Mouse (Mus musculus): ENCODE measurements around the gene Optn. TPM values are rescaled to one million over a fixed set of nuclear protein-coding genes. Genes with fewer than 3 reads are reported as not detected.
"Not testable (repeated sequence)": the region's sequence is repeated elsewhere in the genome, so short reads cannot be mapped to it uniquely, and the experiment has no call there.

Gene Optn
- total RNA-seq (2021) = 100 to 1,000 TPM; 100 to 105 TPM
- 4.8 and 5.4 TPM in 2 replicates for polyA plus RNA-seq (2012; rRNA removed)
- long read RNA-seq, transcript Optn-202 (14 exons, 2,614 nt) = major isoform, 73 of 117 reads
- long read RNA-seq, transcript Optn-201 (15 exons, 2,411 nt) = minor isoform, 9 of 117 reads
- long read RNA-seq, partial matches to known transcripts = 12 of 117 reads
- long read RNA-seq, other reads (novel, unspliced or antisense) = 23 of 117 reads

DNA sequence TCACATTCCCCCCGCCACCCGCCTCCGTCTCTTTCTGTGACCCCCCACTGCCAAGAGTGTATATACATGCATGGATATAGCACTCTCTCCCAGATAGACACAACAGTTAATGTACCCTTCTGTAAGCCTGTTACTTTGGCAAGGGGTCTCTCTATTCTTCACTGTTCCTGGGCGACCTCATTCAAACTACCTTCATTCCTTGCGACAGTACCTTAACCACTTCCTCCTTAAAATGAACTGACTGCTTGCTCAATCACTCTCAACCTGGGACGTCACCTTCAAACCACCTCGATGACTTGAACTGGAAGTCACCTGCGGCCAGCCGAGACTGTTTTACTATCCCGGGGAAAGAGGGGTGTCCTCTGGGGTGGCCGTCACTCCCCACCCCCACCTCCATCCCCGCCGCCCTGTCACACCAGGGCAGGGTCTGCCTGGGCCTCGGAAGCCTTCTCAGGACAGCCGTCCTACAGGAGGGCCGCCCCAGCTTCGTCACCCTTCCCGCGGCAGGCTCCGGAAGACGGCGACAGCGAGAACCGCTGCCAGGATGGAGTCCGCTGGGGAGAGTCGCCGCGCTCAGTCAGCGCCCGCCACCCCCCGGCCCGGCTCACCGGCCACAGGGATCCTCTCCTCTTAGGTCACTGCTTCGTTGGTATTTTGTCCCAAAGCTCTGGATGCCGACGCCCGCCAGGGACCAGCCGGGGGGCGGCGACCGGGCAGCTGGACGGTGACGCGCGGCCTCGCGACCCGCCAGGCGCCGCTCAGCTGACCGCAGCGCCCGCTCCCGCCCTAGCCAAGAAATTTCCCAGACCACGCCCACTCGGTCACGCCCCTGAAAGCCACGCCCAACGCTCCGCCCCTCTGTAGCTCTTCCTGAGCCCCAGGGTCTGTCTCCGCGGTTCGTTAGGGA is at the start of gene Optn:
Gene Optn, minus strand, starts transcription at position 753 of the 907 bp plus-strand sequence.
- DNase-seq = peak; percentile 94

DNA sequence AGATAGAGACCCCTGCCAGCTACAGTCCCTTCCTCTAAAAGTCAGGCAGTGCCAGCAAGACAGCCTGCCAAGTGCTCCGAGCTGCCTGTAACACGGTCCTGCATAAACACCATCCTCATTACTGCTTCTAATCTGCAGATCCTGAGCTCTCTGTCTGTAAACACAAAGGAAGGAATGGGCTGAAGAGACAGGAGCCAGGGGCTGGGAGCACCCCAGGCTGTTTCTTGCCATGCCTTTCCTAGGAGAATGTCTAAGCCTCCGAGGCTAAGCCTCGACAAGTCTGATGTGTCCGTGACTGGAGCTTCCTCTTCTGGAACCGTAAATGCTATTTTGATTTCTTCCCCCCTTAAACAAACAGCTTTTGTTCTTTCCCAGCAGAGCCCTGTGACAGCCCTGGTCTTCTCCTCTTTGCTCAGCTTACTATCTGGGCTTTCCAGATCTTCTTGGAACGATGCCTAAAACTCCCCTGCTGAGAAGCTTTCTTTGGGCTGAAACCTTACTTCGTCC is 49.0 kb upstream of the Optn start:
- DNase-seq = no peak

DNA sequence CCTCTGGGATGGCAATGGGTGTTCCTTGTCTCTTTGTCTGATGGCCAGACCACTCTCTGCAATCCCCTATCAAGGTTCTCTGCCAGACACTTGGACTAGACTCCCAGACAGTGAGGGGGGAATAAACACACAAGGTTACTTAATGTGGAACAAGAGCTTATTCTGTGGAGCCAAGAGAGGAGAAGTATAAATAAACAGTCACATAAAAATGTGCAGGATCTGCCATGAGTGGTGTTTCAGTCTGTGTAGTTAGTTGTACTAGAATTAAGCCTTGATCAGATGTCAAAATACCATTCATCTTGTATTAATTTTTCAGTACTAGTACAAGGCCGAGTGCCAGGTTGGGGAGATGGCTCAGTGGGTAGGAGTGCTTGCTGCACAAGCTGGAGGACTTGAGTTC is 39.0 kb upstream of the Optn start:
- DNase-seq = no peak

DNA sequence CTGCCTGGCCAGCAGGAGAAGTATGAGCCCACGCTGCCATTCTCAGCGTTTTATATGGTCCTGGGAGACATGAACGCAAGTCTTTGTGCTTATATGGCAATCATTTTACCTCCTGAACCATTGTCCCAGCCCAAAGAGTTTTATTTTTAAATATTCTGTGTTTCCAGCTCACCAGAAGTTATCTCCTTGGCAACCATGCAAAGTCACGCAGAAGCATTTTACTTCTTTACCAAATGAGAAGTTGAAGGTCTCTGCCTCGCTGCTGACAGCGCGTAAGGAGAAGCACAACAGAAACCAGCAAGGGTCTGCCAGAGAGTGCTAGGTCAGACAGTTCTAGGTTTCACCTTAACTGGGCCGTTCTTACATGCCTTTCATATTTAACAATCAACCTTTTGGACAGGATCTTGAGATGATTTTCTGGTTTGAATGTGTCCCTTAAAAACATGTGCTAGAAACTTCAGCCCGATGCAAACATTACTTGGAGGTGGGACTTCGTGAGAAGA is 37.9 kb upstream of the Optn start:
- no peak for DNase-seq

DNA sequence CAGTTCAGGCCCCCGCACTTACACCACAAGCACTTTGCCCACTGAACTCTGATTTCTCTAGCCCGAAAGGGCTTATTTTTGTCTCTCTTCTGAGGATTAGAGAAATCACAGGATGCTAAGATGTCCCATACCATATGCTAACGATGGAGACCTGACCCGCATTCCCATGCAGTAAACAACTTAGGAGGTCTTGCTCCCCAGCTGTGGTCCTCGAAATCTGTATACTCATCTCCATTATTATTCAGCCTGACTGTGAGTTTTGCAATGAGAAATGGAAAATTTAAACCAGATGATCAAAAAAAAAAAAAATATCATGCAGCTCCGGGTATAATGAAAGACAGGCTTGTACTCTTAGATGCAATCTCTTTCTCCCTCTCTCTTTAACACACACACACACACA is 35.3 kb upstream of the Optn start:
- DNase-seq = no peak

DNA sequence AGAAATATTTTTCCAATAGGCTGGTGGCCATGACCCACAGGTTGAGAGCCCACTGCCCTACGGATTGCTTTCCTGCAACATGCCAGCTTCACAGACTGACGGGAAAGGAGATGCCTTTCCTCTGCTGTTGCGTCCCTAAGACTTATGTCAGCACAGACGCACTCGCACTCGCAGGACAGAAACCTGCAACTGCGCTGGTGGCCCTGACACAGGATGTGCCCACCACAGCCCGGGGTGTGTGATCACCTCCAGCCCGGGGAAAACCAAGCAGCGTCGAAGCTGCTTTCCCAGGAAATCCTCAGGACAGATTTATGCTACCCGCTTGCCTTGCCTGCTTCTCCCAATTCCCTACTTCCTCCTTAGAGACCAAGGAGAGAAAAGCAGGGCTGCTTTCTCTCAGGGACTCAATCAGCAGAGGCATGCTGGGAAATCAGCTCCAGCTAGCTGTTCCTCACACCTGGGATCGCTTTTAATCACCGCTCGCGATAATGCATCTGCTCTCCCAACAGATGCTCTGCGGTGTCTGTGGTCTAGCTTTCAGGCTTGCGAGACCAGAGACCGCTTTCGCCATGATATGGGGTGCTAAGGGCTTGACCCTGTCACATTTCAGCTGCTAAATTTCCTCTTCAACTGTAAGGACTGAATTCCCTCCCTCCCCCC is 34.1 kb upstream of the Optn start:
- DNase-seq = no peak

DNA sequence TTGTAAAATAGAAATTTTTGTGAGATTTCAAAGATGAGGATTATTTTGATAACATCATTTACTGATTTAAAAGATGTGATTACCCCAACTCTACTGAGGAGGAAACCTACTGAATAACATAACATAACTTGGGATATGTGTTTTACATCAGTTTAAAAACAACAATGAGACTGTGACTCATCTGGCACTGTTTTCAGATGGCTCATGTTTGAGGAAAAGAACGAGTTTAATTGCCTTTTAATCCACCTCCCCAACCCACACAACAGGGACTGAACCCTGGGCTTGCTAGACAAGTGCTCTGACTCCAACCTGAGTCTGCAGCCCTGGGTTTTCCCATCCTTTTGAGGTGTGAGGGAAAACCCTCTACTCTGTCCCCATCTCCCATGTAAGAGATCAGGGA is 31.5 kb upstream of the Optn start:
- no peak for DNase-seq

DNA sequence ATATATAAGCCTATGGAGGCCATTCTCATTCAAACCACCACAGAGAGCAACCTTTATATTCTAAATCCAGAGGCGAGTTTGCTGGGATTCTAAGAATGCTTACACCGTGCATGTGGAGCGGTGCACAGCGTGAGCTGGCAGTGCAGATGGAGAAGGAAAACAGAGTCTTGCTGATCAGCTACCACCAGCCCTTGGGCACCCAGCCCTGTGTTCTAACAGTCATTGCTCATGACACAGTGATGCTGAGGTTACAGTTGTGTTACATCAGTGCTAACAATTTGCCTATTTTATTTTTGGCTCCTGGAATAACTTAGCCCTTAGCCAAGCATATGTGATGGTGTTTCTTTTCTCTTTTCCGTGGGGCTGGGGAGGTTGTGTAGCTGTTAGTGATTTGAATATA is 31.0 kb upstream of the Optn start:
- no peak for DNase-seq

DNA sequence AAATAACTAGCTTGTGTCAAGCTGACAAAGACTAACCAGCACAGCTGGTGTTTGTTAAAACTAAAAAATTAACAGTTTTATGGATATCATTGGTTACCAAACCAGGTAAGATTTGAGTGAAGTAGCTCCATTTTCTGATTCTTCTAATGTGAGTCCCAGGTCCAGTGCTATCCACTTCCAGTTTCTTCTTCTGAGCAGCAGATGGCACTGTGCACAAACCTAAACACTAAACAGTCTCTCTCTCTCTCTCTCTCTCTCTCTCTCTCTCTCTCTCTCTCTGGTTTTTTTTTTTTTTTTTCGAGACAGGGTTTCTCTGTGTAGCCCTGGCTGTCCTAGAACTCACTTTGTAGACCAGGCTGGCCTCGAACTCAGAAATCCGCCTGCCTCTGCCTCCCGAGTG is 26.5 kb upstream of the Optn start:
- DNase-seq = peak; percentile 11

DNA sequence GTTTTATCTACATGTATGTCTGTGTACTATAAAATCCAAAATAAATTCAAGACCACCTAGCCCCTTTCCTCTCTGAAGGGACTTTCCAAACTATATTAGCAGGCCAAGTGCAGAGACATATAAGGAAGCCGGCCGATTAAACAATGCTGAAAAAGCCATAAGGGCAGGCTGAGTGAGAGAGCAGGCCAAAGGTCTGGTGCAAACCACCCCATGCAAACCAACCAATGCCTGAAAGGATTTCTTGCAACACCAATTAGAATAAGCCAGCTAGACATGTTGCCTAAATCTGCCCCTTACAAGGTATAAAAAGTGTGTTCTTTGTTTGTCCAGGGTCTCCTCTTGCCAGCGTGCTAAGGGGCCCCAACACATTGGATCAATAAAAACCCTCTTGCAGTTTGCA is 23.8 kb upstream of the Optn start:
- peak; percentile 16 for DNase-seq

DNA sequence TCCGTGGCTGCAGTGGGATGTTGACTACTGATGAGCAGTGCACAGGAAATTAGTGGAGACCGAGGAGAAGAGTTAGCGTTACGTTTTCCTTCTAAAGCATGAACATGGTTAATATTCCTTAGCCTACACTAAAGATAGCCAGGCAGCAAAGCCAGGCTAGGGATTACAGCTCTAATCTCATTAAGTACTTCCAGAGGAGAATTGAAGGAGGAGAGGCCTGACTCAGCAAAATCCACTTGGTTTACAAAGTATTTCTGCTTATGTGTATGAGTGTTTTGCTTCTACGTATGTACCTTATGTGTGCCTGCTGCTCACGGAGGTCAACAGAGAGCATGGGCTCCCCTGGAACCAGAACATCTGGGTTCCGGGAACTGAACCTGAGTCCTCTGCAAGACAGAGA is 19.9 kb upstream of the Optn start:
- DNase-seq = no peak

DNA sequence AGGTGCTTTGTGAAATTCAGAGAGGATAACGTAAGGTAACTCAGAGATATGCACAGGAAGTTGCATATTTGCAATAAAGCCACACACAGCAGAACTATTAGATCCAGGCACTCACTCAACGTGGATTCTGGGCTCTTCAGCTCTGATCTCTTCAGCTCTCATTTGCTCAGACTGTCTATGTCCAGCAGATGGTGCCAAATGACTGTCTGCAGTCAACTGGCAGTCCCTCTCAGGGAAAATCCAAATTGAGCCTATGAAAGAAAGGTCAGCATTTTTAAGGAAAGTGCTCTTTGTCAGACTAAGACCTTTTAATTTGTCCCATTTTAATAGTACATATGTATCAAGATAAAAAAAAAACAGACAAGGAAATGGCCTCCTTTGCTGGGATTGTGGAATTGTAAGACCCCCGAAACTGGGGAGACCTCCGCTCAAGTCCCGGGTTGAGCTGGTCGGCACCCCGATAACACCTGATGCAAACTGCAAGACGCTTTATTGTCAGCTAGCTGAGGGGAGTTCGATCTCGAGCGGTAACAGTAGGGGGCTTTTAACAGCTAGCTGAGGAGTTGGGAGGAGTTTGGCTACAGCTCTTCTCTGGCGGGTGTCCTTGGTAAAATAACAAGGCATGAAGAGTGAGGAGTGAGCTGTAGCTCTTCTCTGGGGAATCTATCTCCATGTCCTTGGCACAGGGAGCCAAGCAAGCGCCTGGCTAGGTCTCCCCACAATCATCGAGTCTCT is 16.4 kb upstream of the Optn start:
- peak; percentile 56 for DNase-seq

DNA sequence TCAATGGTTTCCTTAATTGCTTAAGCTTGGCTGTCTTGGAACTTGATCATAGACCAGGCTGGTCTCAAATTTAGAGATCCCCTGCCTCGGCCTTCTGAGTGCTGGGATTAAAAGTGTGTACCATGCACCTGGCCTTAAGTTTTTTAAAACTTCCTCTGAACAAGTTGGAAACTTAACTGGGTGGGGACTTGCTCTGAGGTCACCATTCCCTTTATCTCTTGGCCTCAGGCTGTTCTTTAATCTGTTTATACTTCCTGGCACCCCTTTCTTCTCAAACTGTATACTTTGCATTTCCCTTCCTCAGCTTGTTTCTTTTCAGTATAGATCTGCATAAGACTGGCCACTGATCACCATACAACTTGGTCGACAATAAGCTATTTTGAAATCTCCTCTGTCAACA is 14.1 kb upstream of the Optn start:
- DNase-seq = no peak

DNA sequence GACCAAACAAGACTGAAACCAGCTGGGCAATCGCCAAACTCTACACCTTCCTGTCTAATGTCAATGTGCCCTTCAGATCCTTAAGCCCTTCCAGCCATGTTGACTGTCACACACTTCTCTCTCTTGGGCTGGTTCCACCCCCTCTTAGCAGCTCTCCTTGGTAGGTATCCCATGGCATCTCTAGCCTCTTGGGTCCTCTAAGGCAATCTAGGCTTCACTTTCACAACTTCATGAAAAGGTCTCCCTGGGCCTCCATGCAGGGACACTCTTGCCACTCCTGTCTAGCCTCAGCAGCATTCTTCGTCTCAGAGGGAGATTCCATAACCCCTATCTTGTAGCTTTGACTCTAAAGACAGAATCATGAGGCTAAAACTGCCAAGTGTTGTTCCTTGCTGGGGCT is 13.6 kb upstream of the Optn start:
- DNase-seq = no peak

DNA sequence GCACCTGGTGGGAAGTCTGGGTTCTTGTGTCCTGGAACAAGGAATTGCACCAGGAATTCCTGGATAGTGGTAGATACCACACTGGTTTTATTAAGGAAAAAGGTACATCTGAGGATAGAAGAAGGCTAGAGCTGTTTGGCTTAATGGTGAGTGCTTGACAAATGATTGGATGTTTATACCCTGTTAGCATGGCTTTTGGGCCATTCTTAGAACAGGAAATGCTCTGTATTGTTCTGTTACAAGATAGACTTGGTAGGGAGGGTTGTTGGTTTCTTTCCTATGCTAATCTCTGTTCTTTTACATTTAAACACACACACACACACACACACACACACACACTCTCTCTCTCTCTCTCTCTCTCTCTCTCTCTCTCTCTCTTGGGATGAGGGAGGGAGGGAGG is 12.0 kb upstream of the Optn start:
- DNase-seq = no peak

DNA sequence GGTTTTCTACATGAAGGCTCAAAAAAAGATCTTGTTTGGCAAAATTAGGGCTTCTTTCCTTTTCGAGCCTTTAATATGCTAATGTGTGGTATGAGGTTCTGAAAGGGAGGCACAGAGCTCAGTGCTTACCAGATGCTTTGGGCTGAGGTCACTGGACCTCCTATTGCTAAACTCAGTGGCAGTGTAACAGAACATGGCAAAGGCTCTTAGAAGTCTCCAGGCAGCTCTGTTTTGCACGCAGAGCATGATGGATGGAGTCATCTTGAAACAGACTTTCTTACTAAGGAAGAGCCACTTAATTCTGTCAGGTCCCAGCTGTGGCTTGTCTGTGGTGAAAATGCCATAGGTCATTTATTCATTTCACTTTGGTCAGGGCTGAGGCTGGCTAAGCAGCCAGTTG is 11.6 kb upstream of the Optn start:
- DNase-seq = no peak

DNA sequence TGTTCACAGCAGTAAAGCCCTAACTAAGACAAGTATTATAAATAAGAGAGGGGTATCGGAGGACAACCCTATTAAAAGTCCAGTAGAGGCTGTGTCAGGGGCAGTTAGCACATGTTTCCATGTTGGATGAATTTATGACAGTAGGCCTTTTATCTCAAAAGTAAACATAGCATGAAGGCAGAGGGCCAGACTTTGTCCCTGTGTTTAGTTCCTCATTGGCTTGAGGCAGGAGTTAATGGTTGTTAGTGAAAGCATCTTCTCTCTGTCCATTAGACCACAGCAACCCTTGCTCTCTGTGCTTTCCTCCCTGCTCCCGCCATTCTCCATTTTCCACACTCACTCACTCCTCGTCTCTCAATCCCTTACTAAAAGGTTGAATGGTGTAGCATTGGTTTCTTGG is 9.9 kb upstream of the Optn start:
- no peak for DNase-seq

DNA sequence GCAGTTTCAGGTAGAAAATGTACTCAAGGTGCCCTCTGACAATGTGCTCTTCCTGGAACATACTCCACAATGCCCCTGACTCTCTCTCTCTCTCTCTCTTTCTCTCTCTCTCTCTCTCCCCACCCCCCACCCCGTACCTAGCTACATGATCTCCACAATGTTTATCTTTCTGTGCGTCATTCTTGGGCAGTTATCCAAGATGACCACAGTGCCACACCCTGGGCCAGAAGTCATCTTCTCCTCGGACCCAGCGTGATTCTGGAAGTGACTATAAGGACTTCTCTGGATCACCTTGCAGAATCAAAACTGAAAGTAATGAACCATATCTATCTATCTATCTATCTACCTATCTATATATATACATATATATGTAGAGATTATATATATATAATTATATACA is 4.1 kb upstream of the Optn start:
- no peak for DNase-seq

DNA sequence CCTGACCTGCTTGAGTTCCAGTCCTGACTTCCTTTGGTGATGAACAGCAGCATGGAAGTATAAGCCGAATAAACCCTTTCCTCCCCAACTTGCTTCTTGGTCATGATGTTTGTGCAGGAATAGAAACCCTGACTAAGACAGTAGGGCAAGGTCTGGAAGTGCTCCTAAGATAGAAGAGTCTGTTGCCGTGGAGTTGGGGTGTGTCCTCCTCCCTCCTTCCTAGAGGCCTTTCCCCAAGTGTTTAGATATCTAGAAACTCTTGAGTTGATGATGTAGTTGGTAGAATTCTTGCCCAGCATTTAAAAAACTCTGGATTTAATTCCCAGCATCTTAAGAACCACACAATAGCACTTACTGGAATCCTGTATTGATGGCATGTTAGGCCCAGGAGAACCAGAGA is 3.4 kb upstream of the Optn start:
- not testable (repeated sequence) for DNase-seq

DNA sequence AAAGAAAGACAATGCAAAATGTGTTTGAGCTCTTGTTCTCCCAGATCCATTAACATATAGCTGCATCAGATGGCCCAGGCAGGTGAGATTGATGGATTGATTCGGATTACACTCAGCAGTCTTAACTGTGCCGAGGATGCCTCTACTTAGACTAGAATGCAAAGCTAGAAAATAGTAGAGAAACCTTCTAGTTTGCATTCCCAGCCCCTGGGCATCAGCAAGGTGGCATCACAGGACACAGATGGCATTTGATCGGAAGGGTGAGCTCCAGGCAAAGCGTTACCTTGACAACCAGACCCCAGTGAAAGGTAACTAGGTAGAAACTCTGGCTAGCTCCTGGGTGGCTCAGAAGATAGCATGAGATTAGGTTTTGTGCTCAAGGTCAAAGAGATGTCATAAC is 396 bp upstream of the Optn start:
- no peak for DNase-seq

DNA sequence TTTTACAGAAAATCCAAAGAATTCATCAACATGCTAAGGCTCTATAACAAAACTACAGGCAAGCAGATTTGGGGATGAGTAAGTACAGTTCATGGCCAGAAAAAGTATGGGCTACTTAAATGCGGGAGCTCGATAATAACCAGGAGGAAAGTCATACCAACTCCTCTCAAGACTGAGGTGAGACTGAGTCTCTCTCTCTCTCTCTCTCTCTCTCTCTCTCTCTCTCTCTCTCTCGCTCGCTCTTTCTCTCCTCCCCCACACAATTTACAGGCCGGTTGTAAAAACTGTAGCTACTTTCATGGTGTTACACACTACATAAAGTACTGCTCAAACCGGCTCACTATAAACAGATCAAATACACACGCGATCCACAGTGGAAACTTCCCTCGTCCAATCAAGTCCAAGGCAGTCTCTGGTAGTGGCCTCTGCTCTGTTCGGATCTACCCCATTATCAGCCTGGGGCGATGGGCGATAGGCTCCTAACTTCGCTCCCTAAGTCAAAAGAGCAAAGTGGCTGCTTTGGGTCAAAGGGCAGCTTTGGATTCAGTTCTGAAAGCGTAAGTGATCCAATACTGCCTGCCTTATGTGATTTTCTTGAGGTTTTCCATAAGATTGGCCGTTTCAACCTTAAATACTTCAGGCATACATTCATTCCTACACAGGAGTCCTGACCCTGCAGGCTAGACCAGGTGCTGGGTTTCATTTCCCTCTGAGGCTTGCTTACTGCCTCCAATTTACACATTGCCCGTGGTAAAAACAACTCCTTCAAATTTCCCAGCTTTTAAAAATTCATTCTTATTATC is 1.2 kb downstream of the Optn start:
- DNase-seq = no peak
